Mouse (Mus musculus) adrenal gland, adult 18-20 months (tissue): ENCODE measurements at regions not wholly inside any gene's neighbourhood (a gene's known extent, or its start where the extent isn't known, plus 50 kb on each side); places are given as distances from the start of the nearest gene placed in this dataset.
A peak's percentile ranks its signal among the peaks of the same experiment; 100 is the strongest.

Experiments used
- DNase-seq, 2 experiments: peaks; one replicate each; pipeline ENCODE4 v3.0.0; 2021 to 2022; ENCODE audit warnings: low spot score in 2 of 2

GRCm38 (mm10) chr13:44030590-44030989 is 246.0 kb downstream of the Cd83 start:
- DNase-seq: no peak

GRCm38 (mm10) chr13:44037774-44038294 is 253.3 kb downstream of the Cd83 start:
- no peak for DNase-seq

- DNase-seq: no peak
Observed at GRCm38 (mm10) chr13:44038322-44038721, 253.7 kb downstream of the Cd83 start.

GRCm38 (mm10) chr13:44040640-44041039 is 256.1 kb downstream of the Cd83 start:
- no peak for DNase-seq

GRCm38 (mm10) chr13:44042730-44043493 is 258.3 kb downstream of the Cd83 start:
- no peak for DNase-seq

GRCm38 (mm10) chr13:44043494-44043885 is 258.9 kb downstream of the Cd83 start:
- no peak for DNase-seq

GRCm38 (mm10) chr13:44044546-44045216 is 260.1 kb downstream of the Cd83 start:
- no peak for DNase-seq

- no peak for DNase-seq
Observed at GRCm38 (mm10) chr13:44046436-44046835, 261.9 kb downstream of the Cd83 start.

GRCm38 (mm10) chr13:44054157-44054556 is 269.6 kb downstream of the Cd83 start:
- no peak for DNase-seq

- peak in 1 of 2 experiments; percentile 8 for DNase-seq
Observed at GRCm38 (mm10) chr13:44055573-44056491, 271.3 kb downstream of the Cd83 start.

GRCm38 (mm10) chr13:44056716-44057115 is 272.1 kb downstream of the Cd83 start:
- no peak for DNase-seq

GRCm38 (mm10) chr13:44057542-44057941 is 273.0 kb downstream of the Cd83 start:
- no peak for DNase-seq

- no peak for DNase-seq
Observed at GRCm38 (mm10) chr13:44058277-44058676, 273.7 kb downstream of the Cd83 start.

GRCm38 (mm10) chr13:44059436-44059835 is 274.9 kb downstream of the Cd83 start:
- DNase-seq: no peak

GRCm38 (mm10) chr13:44061286-44061685 is 276.7 kb downstream of the Cd83 start:
- DNase-seq: no peak

GRCm38 (mm10) chr13:44061721-44062300 is 277.2 kb downstream of the Cd83 start:
- DNase-seq: no peak

GRCm38 (mm10) chr13:44063317-44063716 is 278.7 kb downstream of the Cd83 start:
- no peak for DNase-seq

GRCm38 (mm10) chr13:44064026-44064425 is 279.5 kb downstream of the Cd83 start:
- no peak for DNase-seq

- peak in 1 of 2 experiments; percentile 22 for DNase-seq
Observed at GRCm38 (mm10) chr13:44065741-44066185, 281.2 kb downstream of the Cd83 start.

GRCm38 (mm10) chr13:44067244-44067643 is 282.7 kb downstream of the Cd83 start:
- DNase-seq: no peak

GRCm38 (mm10) chr13:44068951-44069350 is 284.4 kb downstream of the Cd83 start:
- DNase-seq: no peak
